Mouse (Mus musculus) spleen, embryonic (tissue): ENCODE measurements at regions not wholly inside any gene's neighbourhood (a gene's known extent, or its start where the extent isn't known, plus 50 kb on each side); places are given as distances from the start of the nearest gene placed in this dataset.
"Not testable (repeated sequence)": the region's sequence is repeated elsewhere in the genome, so short reads cannot be mapped to it uniquely, and the experiment has no call there.

Source experiments
- CTCF ChIA-PET: fragments of 350-600 bp; sonication (Branson Sonifier 250); formaldehyde crosslinking; loops from one replicate; lab custom pipeline; 2022; lab: Charles Lee

DNA sequence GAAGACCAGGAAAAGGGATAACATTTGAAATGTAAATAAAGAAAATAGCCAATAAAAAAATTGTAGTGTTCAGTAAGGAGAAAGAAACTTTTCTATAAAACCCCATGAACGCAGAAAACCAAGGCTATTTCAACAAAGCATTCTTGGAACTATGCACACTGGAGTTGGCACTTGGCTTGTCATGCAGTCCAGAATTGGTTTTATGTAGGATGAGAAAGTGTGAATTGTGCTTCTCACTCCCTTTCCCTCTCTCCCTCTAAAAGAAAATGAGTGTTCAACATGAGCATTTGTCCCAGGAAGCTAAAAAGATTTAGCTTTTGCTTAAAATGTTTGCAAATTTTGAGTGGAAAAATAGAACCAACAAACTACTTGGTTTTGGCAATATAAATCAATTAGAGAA, 841.6 kb upstream of the Adam24 start:
- CTCF ChIA-PET: no interaction called here

DNA sequence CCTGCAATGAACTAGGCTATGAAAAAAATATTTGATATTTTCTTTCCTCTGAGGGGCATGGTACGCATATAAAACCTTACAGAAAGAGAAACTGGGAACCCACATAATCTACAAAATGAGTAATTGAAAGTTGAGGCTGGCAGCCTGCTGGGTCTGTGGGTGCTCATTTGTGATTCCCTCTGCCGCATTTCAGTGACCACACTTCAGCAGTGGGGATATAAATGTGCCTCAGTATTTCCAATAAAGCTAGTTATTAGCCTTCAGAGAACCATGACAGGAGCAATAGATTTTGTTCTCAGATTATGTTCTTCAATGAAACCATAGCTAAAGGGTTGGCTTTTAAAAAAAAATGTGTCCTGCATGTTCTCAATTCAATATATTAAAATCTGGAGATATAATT, 828.0 kb upstream of the Adam24 start:
- CTCF ChIA-PET: no interaction called here

- CTCF ChIA-PET: no interaction called here
These were observed 812.3 kb upstream of the Adam24 start for GRCm38 (mm10) chr8:39862544-39862943.

- CTCF ChIA-PET: no interaction called here
These were observed 772.6 kb upstream of the Adam24 start for GRCm38 (mm10) chr8:39902251-39902650.

DNA sequence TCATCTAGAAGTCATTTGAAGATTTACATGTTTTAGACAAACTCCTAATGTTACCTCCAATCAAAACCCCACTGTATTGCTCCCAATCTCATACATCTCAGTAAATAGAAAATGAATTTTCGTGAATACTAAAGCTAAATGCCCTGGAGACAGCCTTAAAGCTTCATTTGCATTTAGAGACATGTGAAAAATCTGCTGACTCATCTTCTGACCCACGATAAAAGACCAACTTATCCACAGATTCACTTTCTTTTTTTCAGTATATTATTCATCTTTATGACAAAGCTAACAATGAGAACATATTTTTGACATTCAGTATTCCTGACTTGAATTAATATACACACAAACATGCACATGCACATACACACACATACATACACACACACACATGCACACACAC, 762.0 kb upstream of the Adam24 start:
- CTCF ChIA-PET: no interaction called here

GRCm38 (mm10) chr8:39921336-39921735, 753.5 kb upstream of the Adam24 start:
- CTCF ChIA-PET: no interaction called here

DNA sequence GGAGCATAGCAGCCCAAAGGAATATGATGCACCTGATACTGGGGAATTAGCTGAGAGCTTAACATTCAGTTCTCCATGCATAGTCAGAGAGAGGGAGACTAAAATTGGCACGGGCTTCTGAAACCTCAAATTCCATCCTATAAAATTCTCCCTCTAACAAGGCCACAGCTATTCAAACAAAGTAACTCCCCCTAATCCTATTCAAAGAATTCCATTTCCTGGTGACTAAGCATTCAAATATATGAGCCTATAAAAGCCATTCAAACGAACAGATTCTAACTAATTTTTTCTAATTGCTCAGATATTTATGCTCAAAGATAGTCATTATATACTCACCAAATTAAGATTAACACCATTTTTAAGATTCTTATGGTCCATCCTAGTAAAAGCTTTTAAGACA, 751.1 kb upstream of the Adam24 start:
- CTCF ChIA-PET: no interaction called here

- CTCF ChIA-PET: no interaction called here
These were observed 724.5 kb upstream of the Adam24 start for GRCm38 (mm10) chr8:39950178-39950896.

DNA sequence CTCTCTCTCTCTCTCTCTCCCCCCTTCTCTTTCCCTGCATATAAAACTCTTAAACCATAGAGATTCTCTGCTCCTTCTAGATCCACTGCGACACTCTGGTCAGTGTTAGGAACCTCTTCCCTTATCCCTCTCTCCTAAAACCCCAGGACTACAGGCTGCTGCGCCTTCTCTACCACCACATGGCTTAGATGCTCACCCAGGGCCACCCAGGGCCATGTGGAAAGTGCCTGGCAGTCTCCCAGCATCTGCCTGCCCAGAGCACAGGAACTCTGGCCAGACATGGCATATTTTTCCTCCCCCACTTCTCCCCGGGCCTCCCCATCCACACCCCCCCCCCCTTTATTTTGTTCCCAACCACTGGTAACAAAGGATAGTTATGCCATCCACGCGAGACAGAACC, 720.4 kb upstream of the Adam24 start:
- CTCF ChIA-PET: interaction anchor here (0.6 kb wide), 1 partner anchor 11 kb away, joined by 3 read pairs; no protein-coding TSS in a partner anchor

- CTCF ChIA-PET: no interaction called here
These were observed 720.0 kb upstream of the Adam24 start for GRCm38 (mm10) chr8:39954924-39955323.

DNA sequence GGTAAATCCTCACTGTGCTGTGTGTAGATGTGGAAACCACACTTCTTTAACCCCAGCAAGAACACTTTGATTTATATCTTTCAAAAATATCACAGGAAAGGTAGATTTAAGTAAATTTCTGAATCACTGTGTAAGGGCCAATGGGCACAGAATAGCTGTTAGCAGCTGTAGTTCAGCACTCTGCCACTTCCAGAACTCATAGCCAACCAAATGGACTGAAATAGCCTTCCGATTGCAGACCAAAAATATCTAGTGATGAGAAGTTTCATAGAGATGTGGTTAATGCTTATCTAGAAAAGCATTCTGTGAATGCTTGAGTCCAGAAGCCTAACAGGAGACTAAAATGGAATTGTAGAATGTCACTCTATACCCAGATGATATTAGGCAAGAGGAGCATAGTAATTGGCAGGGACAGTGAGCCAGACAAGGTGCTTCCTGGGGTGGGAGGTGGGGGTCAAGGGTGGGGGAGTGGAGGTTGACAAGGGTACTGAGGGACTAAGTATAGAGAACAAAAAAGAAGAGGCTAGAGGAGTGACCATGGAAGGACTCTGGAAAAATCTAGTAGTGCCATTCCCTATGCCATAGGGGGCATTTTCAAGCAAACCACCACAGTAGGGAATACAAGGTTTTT, 669.6 kb upstream of the Adam24 start:
- CTCF ChIA-PET: no interaction called here

GRCm38 (mm10) chr8:40019281-40019943, 655.5 kb upstream of the Adam24 start:
- CTCF ChIA-PET: no interaction called here

- CTCF ChIA-PET: no interaction called here
These were observed 610.7 kb upstream of the Adam24 start for GRCm38 (mm10) chr8:40064145-40064544.

DNA sequence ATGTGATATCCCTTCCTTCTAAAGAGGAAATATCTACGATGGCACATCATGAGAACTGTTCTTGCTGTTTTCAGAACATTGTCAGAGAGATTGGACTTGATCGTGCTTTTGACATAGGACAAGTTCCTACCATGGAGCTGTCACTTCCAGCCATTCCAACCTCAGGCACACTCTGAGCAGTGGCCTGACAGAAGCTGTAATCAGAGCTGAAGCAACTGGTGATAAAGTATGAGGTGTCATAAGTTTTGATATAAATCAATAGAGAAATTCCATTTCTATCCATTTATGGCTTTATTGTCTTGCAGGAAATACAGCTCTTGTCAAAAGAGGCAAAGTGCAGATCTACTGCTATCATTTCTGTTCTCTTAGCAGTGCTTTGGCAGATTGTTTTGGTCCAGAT, 603.7 kb upstream of the Adam24 start:
- CTCF ChIA-PET: interaction anchor here (0.7 kb wide), 1 partner anchor 1743 kb away, joined by 3 read pairs; no protein-coding TSS in a partner anchor

- CTCF ChIA-PET: not testable (repeated sequence)
These were observed 593.9 kb upstream of the Adam24 start for GRCm38 (mm10) chr8:40080976-40081375.

DNA sequence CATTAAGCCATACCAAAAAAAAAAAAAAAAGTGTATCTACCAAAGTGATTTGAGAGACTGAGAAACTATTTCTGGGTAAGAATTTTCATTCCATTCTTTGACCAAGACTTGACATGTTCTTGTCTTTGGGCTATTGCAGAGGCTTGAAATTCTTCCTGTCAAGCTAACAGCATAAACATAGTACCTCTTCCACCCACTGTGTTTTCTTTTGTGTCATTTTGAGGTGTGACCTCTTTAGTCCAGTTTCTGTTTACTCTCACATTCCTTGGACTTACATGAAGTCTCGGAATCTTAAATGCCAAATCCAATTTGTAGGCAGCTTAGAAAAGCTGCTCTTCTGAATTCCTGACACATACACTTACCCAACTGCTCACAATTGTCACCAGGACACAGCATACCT, 590.7 kb upstream of the Adam24 start:
- CTCF ChIA-PET: no interaction called here

- CTCF ChIA-PET: no interaction called here
These were observed 585.5 kb upstream of the Adam24 start for GRCm38 (mm10) chr8:40089377-40089776.

- CTCF ChIA-PET: no interaction called here
These were observed 550.5 kb upstream of the Adam24 start for GRCm38 (mm10) chr8:40124402-40124801.

GRCm38 (mm10) chr8:40127141-40127540, 547.7 kb upstream of the Adam24 start:
- CTCF ChIA-PET: no interaction called here

DNA sequence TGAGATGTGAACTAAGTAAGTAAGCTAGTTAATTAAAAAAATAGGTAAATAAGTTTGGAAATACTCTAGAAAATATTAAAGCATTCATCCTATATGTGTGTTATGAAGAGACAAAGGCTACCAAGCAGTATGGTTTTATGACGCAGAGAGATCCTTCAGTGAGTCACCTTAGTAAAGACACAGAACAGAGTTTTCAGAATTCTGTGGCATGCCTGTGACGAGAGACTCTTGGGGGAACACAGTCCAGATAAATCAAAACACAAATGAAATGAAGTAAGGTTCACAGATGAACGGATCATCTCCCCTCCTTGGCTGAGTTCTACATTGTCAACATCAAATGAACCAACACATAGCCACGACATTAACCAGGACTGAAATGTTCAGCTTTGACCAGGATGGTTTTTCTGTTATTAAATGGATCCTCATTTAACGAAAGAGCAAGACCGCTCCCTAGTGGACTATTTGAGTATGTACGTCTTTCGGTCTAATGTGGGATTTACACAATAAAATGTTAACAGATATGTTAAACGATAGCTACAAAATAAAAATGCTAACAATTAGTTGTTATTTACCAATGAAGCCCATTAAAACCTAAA, 542.1 kb upstream of the Adam24 start:
- CTCF ChIA-PET: no interaction called here

DNA sequence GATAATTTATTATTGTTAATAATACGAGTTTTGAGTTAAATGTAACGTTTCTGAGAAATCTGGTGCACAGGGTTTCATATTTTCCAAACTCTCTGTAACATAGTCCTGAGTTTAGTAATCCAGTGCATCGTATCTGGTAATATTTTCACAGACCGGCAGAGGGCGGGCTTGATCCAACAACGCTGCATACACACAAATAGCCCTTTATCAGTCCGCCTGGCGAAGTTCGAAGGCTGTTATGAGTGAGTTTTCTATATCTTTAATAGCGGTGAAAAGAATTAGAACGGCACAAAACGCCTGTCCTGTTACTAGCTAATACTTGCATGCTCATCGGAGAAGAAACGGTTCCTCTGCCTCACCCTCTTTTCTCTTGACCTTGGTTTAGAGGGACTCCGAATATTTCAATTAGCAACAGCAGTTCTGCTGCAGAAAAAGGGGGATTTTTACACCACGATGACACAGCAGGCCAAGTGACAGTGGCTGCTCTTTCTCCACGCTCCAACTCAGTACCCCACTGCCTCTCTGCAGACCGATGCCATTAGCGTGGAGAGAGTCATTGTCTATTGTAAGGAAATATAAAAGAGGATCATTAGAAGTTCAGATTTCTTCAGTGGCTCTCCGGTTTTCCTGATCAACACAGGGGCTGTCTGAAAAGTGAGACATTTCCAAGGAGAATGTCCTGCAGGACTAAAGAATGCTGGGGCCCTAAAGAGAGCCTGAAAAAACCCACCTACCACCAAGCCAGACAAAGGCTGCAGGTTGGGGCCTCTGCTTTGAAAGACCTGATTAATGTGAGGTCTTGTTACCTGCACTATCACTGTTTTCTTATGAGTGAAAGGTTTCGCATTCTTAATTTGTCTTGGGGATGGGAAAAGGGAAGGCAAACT, 523.7 kb upstream of the Adam24 start:
- CTCF ChIA-PET: no interaction called here
